24 mouse cellular contexts compared by ENCODE assay signal in genomic region chr9:77983521-77983920, GRCm38 (mm10).
A peak's percentile ranks its signal among the peaks of the same experiment; 100 is the strongest.
DNase-seq lines count a peak whose midpoint lies in the region; ATAC-seq and TF ChIP-seq lines count a peak whose summit lies in the region.
"Had no signal": no experiment of that assay in that cellular context is flagged by ENCODE, and none has a peak within 500 bp of the region (broad histone marks: within the 10 kb centered on the region; RNA-seq: fewer than 3 reads in every experiment).

No protein-coding gene starts in this region.

- TF ChIP-seq CTCF in MEL (IDR thresholded peaks at IDR 0.05 in 2 of 3, conservative IDR thresholded peaks at IDR 0.05 in 1 of 3; ENCODE audit: control insufficient read depth in 1 of 3, insufficient read depth in 1 of 3, low read depth in 2 of 3, low read length in 3 of 3, poor library complexity in 1 of 3, severe bottlenecking in 1 of 3) = no peak

- 64% methylated on average over 6 of the region's 6 CpGs for WGBS in liver, embryonic 13.5 days (ENCODE audit: insufficient replicate concordance)
- WGBS in liver, embryonic 16.5 days (ENCODE audit: insufficient replicate concordance) = 64% methylated on average over 6 of the region's 6 CpGs
- 80% methylated on average over 6 of the region's 6 CpGs for WGBS in kidney, embryonic 14.5 days

- H3K36me3 ChIP-seq in MEL (ENCODE audit: control insufficient read depth in 1 of 2, insufficient read depth in 2 of 2, low read length in 2 of 2) = peaks cover 0 to 19% of the 10 kb centered on the region in 2 experiments; a peak in 2 of 4 replicates
- H3K36me3 ChIP-seq in liver, embryonic 13.5 days = peaks cover 24% of the 10 kb centered on the region
- H3K36me3 ChIP-seq in liver, embryonic 16.5 days (ENCODE audit: control insufficient read depth, insufficient read depth) = no peaks in the 10 kb centered on the region
- peaks cover 42% of the 10 kb centered on the region for H3K36me3 ChIP-seq in kidney, embryonic 14.5 days (ENCODE audit: control insufficient read depth, insufficient read depth, low read length)

- TF ChIP-seq POLR2A in MEL (IDR thresholded peaks at IDR 0.05; ENCODE audit: control insufficient read depth in 1 of 2, insufficient read depth in 1 of 2, low read depth in 1 of 2, low read length in 2 of 2, poor library complexity in 1 of 2) = no peak

- no peak overlapping the region for H3K9ac ChIP-seq in MEL (ENCODE audit: control insufficient read depth, low read depth, low read length, poor library complexity, severe bottlenecking)
- H3K9ac ChIP-seq in liver, embryonic 13.5 days = 0 out of 2 replicates have a peak overlapping the region, but pooled peaks have one; percentile 23
- H3K9ac ChIP-seq in liver, embryonic 16.5 days (ENCODE audit: low read depth, low read length) = no peak overlapping the region
- no peak overlapping the region for H3K9ac ChIP-seq in kidney, embryonic 14.5 days (ENCODE audit: low read depth, low read length)
- H3K9ac ChIP-seq: forebrain, embryonic 12.5 days; hindbrain, embryonic 13.5 days had no signal

- intact Hi-C loops in heart, postnatal 14 days (cut with DNase I) = no loop called here

- H3K4me2 ChIP-seq in liver, embryonic 13.5 days = no peak overlapping the region
- H3K4me2 ChIP-seq in liver, embryonic 16.5 days (ENCODE audit: low read depth, low read length) = no peak overlapping the region
- H3K4me2 ChIP-seq in kidney, embryonic 14.5 days (replicated peaks; ENCODE audit: low read depth, low read length) = no peak overlapping the region
- H3K4me2 ChIP-seq: forebrain, embryonic 12.5 days; heart, embryonic 11.5 days; hindbrain, embryonic 13.5 days had no signal

- H3K27me3 ChIP-seq in MEL (ENCODE audit: control insufficient read depth in 1 of 2, insufficient read depth in 2 of 2, low read length in 2 of 2) = no peaks in the 10 kb centered on the region
- no peaks in the 10 kb centered on the region for H3K27me3 ChIP-seq in liver, embryonic 13.5 days
- H3K27me3 ChIP-seq in liver, embryonic 16.5 days (ENCODE audit: control insufficient read depth, insufficient read depth, low read depth, low read length) = no peaks in the 10 kb centered on the region
- no peaks in the 10 kb centered on the region for H3K27me3 ChIP-seq in kidney, embryonic 14.5 days (ENCODE audit: control insufficient read depth, insufficient read depth, low read length)
- H3K27me3 ChIP-seq: CH12.LX; forebrain, embryonic 12.5 days; hindbrain, embryonic 13.5 days had no signal

- H3K4me3 ChIP-seq in MEL (ENCODE audit: control insufficient read depth in 1 of 2, insufficient read depth in 1 of 2, low read depth in 2 of 2, low read length in 2 of 2) = no peak overlapping the region
- H3K4me3 ChIP-seq in liver, embryonic 13.5 days (replicated peaks) = no peak overlapping the region
- no peak overlapping the region for H3K4me3 ChIP-seq in liver, embryonic 16.5 days (ENCODE audit: low read depth, low read length)
- H3K4me3 ChIP-seq in kidney, embryonic 14.5 days (ENCODE audit: low read length) = no peak overlapping the region
- H3K4me3 ChIP-seq: forebrain, embryonic 12.5 days; hindbrain, embryonic 10.5 days; hindbrain, embryonic 13.5 days had no signal

- H3K9me3 ChIP-seq in MEL (replicated peaks; ENCODE audit: insufficient read depth, low read length) = no peaks in the 10 kb centered on the region
- H3K9me3 ChIP-seq in liver, embryonic 13.5 days (replicated peaks) = no peaks in the 10 kb centered on the region
- H3K9me3 ChIP-seq in liver, embryonic 16.5 days (replicated peaks; ENCODE audit: control insufficient read depth, low read length) = no peaks in the 10 kb centered on the region
- H3K9me3 ChIP-seq in kidney, embryonic 14.5 days (ENCODE audit: control insufficient read depth, low read length) = no peaks in the 10 kb centered on the region
- H3K9me3 ChIP-seq: forebrain, embryonic 12.5 days; G1E; hindbrain, embryonic 10.5 days; hindbrain, embryonic 13.5 days had no signal

- DNase-seq in heart, adult 11 months = peak; percentile 21
- DNase-seq in heart, postnatal 14 days = no peak
- no peak for DNase-seq in MEL (ENCODE audit: low read depth, low spot score)
- no peak for DNase-seq in liver, embryonic 13.5 days
- DNase-seq in testis, postnatal 10 days (ENCODE audit: low spot score) = no peak
- DNase-seq: adrenal gland, adult 2 months; adrenal gland, postnatal 25 days; B cell, adult 2 months; cerebellum, adult 11-12 months; cerebellum, adult 9-10 months; cerebellum, postnatal 14 days; gastrocnemius, postnatal 10 days; gastrocnemius, postnatal 36 days; heart, postnatal 36 days had no signal

- H3K4me1 ChIP-seq in MEL (ENCODE audit: control insufficient read depth in 1 of 2, insufficient read depth in 2 of 2, low read length in 2 of 2) = no peaks in the 10 kb centered on the region
- peaks cover 9% of the 10 kb centered on the region for H3K4me1 ChIP-seq in liver, embryonic 13.5 days (replicated peaks)
- peaks cover 2% of the 10 kb centered on the region; the same call in 1 of the 2 replicates for H3K4me1 ChIP-seq in liver, embryonic 16.5 days (ENCODE audit: control insufficient read depth, low read depth, low read length)
- no peaks in the 10 kb centered on the region for H3K4me1 ChIP-seq in kidney, embryonic 14.5 days (ENCODE audit: control insufficient read depth, insufficient read depth, low read length)
- H3K4me1 ChIP-seq: forebrain, embryonic 12.5 days; hindbrain, embryonic 10.5 days had no signal

- H3K27ac ChIP-seq in MEL (ENCODE audit: control insufficient read depth, low read depth, low read length) = no peak overlapping the region
- peak overlapping the region; percentile 31; the same call in 1 of the 2 replicates for H3K27ac ChIP-seq in liver, embryonic 13.5 days
- no peak overlapping the region for H3K27ac ChIP-seq in liver, embryonic 16.5 days (ENCODE audit: low read length)
- no peak overlapping the region for H3K27ac ChIP-seq in kidney, embryonic 14.5 days (ENCODE audit: low read depth, low read length)
- H3K27ac ChIP-seq: forebrain, embryonic 12.5 days; hindbrain, embryonic 10.5 days; hindbrain, embryonic 13.5 days had no signal

- TF ChIP-seq EP300 in MEL (IDR thresholded peaks at IDR 0.05; ENCODE audit: low read depth in 1 of 2, low read length in 2 of 2) = peak; percentile 14 to 48; a peak in 1 of 4 replicates

- TF ChIP-seq RAD21 in MEL (IDR thresholded peaks at IDR 0.05; ENCODE audit: low read depth, low read length) = no peak

- peak; percentile 76 for ATAC-seq in liver, embryonic 13.5 days (ENCODE audit: low read depth)
- peak; percentile 52; the same call in 1 of the 2 replicates for ATAC-seq in liver, embryonic 16.5 days (ENCODE audit: low read depth)
- no peak for ATAC-seq in kidney, embryonic 14.5 days (ENCODE audit: low FRiP score, low TSS enrichment)
- ATAC-seq: forebrain, embryonic 16.5 days; hindbrain, embryonic 16.5 days had no signal

- no peaks in the 10 kb centered on the region for H3K79me2 ChIP-seq in MEL (ENCODE audit: control insufficient read depth, insufficient read depth, low read length, poor library complexity)

TF ChIP-seq in MEL, 35 proteins besides CTCF, POLR2A, EP300 and RAD21:
- TF ChIP-seq MAX (IDR thresholded peaks at IDR 0.05; ENCODE audit: low read length) (no peak), MYC (IDR thresholded peaks at IDR 0.05; ENCODE audit: low read depth, low read length) (no peak), TCF12 (IDR thresholded peaks at IDR 0.05; ENCODE audit: low read depth, low read length) (peak; percentile 59), ZNF384 (IDR thresholded peaks at IDR 0.05; ENCODE audit: low read depth, low read length) (peak; percentile 73), NRF1 (IDR thresholded peaks at IDR 0.05; ENCODE audit: insufficient read depth, low read depth, low read length, poor library complexity, severe bottlenecking) (no peak), USF2 (IDR thresholded peaks at IDR 0.05; ENCODE audit: borderline replicate concordance in 1 of 2, insufficient read depth in 1 of 2, low read depth in 1 of 2, low read length in 2 of 2) (no peak), ZKSCAN1 (IDR thresholded peaks at IDR 0.05; ENCODE audit: low read depth, low read length) (no peak), ETS1 (IDR thresholded peaks at IDR 0.05; ENCODE audit: low read depth, low read length) (no peak), MAZ (IDR thresholded peaks at IDR 0.05; ENCODE audit: low read depth, low read length) (no peak), POLR2AphosphoS5 (IDR thresholded peaks at IDR 0.05; ENCODE audit: borderline replicate concordance, low read depth, low read length) (no peak), POLR2AphosphoS2 (IDR thresholded peaks at IDR 0.05; ENCODE audit: low read length) (no peak), USF1 (IDR thresholded peaks at IDR 0.05; ENCODE audit: low read depth, low read length) (no peak), SMC3 (IDR thresholded peaks at IDR 0.05; ENCODE audit: low read depth, low read length) (no peak), ELF1 (IDR thresholded peaks at IDR 0.05; ENCODE audit: low read depth, low read length) (no peak), UBTF (IDR thresholded peaks at IDR 0.05; ENCODE audit: borderline replicate concordance, insufficient read depth, low read depth, low read length) (no peak), GATA1 (IDR thresholded peaks at IDR 0.05; ENCODE audit: low read depth, low read length) (0 out of 2 replicates have a peak, but pooled peaks have one; percentile 38)
